Mouse (Mus musculus) stomach, embryonic 15.5 days (tissue): ENCODE data around the gene Gpsm3. TPM values are rescaled to one million over a fixed set of nuclear protein-coding genes. Genes with fewer than 3 reads are reported as not detected.
A peak's percentile ranks its signal among the peaks of the same experiment; 100 is the strongest.

Source experiments
- ATAC-seq: fragments of 200-750 bp; cut with Nextera tagmentation; 2 replicates; pipeline ENCODE4 v1.8.0; 2017; ENCODE audit warnings: low read depth, moderate number of reproducible peaks, moderate TSS enrichment; ENCODE audit not compliant: insufficient read depth, low FRiP score
- H3K27ac ChIP-seq: fragments of 300-500 bp; sonication (generic); 2 replicates; pipeline ENCODE4 v1.5.1; 2015; ENCODE audit warnings: mild to moderate bottlenecking, inconsistent platforms
- H3K27me3 ChIP-seq: fragments of 300-500 bp; sonication (generic); replicated peaks from 2 replicates; pipeline ENCODE4 v1.6.1; 2015; ENCODE audit warnings: inconsistent platforms
- H3K36me3 ChIP-seq: fragments of 300-500 bp; sonication (generic); 2 replicates; pipeline ENCODE4 v1.6.1; 2015; ENCODE audit warnings: inconsistent platforms
- H3K4me1 ChIP-seq: fragments of 300-500 bp; sonication (generic); 2 replicates; pipeline ENCODE4 v1.6.1; 2015; ENCODE audit warnings: inconsistent platforms
- H3K4me2 ChIP-seq: fragments of 300-500 bp; sonication (generic); 2 replicates; pipeline ENCODE4 v1.6.1; 2015; ENCODE audit warnings: mild to moderate bottlenecking, inconsistent platforms
- H3K4me3 ChIP-seq: fragments of 300-500 bp; sonication (generic); replicated peaks from 2 replicates; pipeline ENCODE4 v1.5.1; 2015; ENCODE audit warnings: inconsistent platforms
- H3K9ac ChIP-seq: fragments of 300-500 bp; sonication (generic); 2 replicates; pipeline ENCODE4 v1.6.1; 2015; ENCODE audit warnings: inconsistent platforms
- H3K9me3 ChIP-seq: fragments of 300-500 bp; sonication (generic); 2 replicates; pipeline ENCODE4 v1.6.1; 2016; ENCODE audit warnings: inconsistent platforms
- WGBS: fragments of 180-500 bp; shearing (Covaris S2); methylation state at CpG from one replicate; pipeline ENCODE4 v1.1.7; 2015; 5-methylcytosine and 5-hydroxymethylcytosine counted together
- polyA plus RNA-seq: library from polyadenylated mRNA; unstranded; fragments of >200 nt; fragmentation: Nextera tagmentation; extraction: Ambion mirVana; gene quantifications from 2 replicates; pipeline ENCODE4 v1.2.1, GENCODE M21; 2015

The Gpsm3 gene
- polyA plus RNA-seq, 1 experiment from 2014 or later, result 11.9 TPM

DNA sequence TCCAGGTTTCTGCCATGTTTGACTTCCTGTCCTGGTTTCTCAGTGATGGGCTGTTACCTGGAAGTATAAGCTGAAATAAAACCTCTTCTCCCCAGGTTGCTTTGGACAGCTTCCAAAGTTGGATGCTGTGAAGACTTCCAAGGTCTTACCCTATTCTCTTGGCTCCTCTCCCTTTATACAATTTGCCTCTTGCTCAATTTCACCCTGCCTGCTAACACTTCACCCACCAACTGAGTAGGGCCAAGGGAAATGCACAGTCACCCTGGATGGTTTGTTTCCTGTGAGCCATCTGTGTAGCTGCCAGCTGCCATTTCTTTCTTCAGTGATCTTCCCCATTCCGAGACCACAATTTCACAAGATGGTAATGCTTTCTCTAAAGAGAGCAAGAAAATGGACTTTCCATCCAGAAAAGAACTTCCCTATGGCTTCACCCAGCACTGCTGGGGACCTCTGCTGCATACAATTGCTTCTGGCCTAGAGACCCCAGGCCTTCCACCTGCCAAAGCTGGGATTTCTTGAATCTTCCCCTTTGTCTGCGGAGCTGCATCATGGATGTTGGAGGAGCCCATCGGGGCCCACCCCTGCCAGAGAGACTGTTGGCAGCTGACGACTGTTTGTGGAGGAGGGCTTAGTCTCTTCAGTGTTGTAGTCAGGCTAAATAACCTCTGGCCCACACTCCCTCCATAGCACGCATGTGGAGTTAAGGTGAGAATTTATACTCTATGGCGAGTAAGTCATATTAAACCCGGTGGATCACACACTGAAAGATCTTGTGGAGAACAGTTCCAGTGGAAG lies 50.1 kb downstream of the Gpsm3 start:
- H3K27me3 ChIP-seq, result no peaks in the 10 kb centered on the region
- H3K9ac ChIP-seq, result no peak overlapping the region
- ATAC-seq, result no peak
- H3K9me3 ChIP-seq, result no peaks in the 10 kb centered on the region
- H3K4me2 ChIP-seq, result no peak overlapping the region
- WGBS, result 74% methylated on average over 7 of the region's 7 CpGs
- H3K4me3 ChIP-seq, result no peak overlapping the region
- H3K27ac ChIP-seq, result no peak overlapping the region
- H3K36me3 ChIP-seq, result no peaks in the 10 kb centered on the region
- H3K4me1 ChIP-seq, result peaks cover 10% of the 10 kb centered on the region; the same call in 1 of the 2 replicates

DNA sequence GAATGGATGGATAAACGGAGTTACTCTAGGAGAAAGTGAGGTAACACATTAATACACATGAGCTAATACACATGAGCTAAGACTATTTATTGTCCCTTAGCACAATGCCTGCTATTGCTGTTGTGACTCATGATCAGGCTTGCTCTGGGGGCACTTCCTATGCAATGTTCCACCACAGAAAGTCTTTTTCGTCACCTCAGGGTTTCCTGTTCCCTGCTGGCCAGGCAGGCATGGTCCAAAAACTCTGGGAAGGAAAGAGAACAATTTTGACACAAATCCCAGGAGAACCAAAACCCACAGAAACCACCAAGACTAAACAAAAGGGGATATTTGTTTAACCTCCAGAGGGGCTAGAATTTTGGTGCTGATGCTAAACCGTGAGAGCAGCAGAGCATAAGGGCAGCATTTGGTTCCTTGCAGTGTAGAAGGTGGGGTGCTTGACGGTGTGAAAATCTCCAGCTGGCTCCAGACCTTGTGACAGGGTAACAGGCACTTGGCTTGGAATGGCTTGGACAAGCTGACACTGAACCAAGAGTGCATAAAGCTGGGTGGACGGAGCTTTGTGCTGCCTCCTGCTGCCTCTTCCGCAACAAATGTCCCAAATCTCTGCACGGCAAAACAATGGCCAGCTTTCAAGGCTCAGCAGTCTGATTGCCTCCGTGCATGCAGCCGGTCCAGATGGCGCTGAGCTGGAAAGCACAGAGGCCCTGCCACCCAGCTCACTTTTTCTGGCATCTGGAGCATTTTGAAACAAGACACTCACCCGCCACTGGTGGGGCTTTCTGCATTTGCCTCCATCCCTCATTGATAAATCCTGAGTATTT lies 51.4 kb downstream of the Gpsm3 start:
- peaks cover 19% of the 10 kb centered on the region for H3K4me1 ChIP-seq
- H3K27ac ChIP-seq, result peak overlapping the region; percentile 60
- WGBS, result 18% methylated on average over 11 of the region's 11 CpGs
- H3K27me3 ChIP-seq, result no peaks in the 10 kb centered on the region
- H3K4me3 ChIP-seq, result no peak overlapping the region
- peak overlapping the region; percentile 9; the same call in 1 of the 2 replicates for H3K4me2 ChIP-seq
- ATAC-seq, result peak; percentile 38; the same call in 1 of the 2 replicates
- no peaks in the 10 kb centered on the region for H3K36me3 ChIP-seq
- H3K9ac ChIP-seq, result no peak overlapping the region
- H3K9me3 ChIP-seq, result no peaks in the 10 kb centered on the region

Other genes starting within 250 kb of the Gpsm3 start
- gene Btnl2, start 235.0 kb upstream of the Gpsm3 start, polyA plus RNA-seq, result 0.53 and 0.94 TPM in 2 replicates
- gene Btnl1, start 212.7 kb upstream of the Gpsm3 start, polyA plus RNA-seq, result 1.7 and 2.1 TPM in 2 replicates
- 1.1 and 1.3 TPM in 2 replicates for gene BC051142, start 191.0 kb upstream of the Gpsm3 start, polyA plus RNA-seq
- gene Btnl4, start 112.5 kb upstream of the Gpsm3 start, polyA plus RNA-seq, result 2.6 and 4.1 TPM in 2 replicates
- gene Btnl6, start 72.5 kb upstream of the Gpsm3 start, polyA plus RNA-seq, result 1.2 and 2.8 TPM in 2 replicates
- gene Notch4, start 25.5 kb upstream of the Gpsm3 start, polyA plus RNA-seq, result 5.8 and 7.9 TPM in 2 replicates
- 8.5 and 9.2 TPM in 2 replicates for gene Pbx2, start 1.5 kb downstream of the Gpsm3 start, polyA plus RNA-seq
- gene Ager, start 8.1 kb downstream of the Gpsm3 start, polyA plus RNA-seq, result 3.1 and 3.5 TPM in 2 replicates
- 130 and 142 TPM in 2 replicates for gene Rnf5, start 13.9 kb downstream of the Gpsm3 start, polyA plus RNA-seq
- gene Agpat1, start 14.5 kb downstream of the Gpsm3 start, polyA plus RNA-seq, result 49.3 and 50.8 TPM in 2 replicates
- 3.7 and 3.8 TPM in 2 replicates for gene Egfl8, start 26.2 kb downstream of the Gpsm3 start, polyA plus RNA-seq
- 23.7 and 26.2 TPM in 2 replicates for gene Ppt2, start 38.7 kb downstream of the Gpsm3 start, polyA plus RNA-seq
- 0.35 and 0.63 TPM in 2 replicates for gene Prrt1, start 39.7 kb downstream of the Gpsm3 start, polyA plus RNA-seq
- 14.0 and 14.5 TPM in 2 replicates for gene Fkbpl, start 55.0 kb downstream of the Gpsm3 start, polyA plus RNA-seq
- gene Atf6b, start 57.3 kb downstream of the Gpsm3 start, polyA plus RNA-seq, result 72.0 and 76.7 TPM in 2 replicates
- 0.97 and 1.4 TPM in 2 replicates for gene Tnxb, start 80.7 kb downstream of the Gpsm3 start, polyA plus RNA-seq
- 0.44 and 0.65 TPM in 2 replicates for gene C4b, start 154.1 kb downstream of the Gpsm3 start, polyA plus RNA-seq
- 1.1 and 1.7 TPM in 2 replicates for gene Cyp21a1, start 214.8 kb downstream of the Gpsm3 start, polyA plus RNA-seq
- 25.7 and 26.5 TPM in 2 replicates for gene Stk19, start 247.1 kb downstream of the Gpsm3 start, polyA plus RNA-seq
- 52.9 and 53.1 TPM in 2 replicates for gene Dxo, start 247.2 kb downstream of the Gpsm3 start, polyA plus RNA-seq